In the genomic region with DNA sequence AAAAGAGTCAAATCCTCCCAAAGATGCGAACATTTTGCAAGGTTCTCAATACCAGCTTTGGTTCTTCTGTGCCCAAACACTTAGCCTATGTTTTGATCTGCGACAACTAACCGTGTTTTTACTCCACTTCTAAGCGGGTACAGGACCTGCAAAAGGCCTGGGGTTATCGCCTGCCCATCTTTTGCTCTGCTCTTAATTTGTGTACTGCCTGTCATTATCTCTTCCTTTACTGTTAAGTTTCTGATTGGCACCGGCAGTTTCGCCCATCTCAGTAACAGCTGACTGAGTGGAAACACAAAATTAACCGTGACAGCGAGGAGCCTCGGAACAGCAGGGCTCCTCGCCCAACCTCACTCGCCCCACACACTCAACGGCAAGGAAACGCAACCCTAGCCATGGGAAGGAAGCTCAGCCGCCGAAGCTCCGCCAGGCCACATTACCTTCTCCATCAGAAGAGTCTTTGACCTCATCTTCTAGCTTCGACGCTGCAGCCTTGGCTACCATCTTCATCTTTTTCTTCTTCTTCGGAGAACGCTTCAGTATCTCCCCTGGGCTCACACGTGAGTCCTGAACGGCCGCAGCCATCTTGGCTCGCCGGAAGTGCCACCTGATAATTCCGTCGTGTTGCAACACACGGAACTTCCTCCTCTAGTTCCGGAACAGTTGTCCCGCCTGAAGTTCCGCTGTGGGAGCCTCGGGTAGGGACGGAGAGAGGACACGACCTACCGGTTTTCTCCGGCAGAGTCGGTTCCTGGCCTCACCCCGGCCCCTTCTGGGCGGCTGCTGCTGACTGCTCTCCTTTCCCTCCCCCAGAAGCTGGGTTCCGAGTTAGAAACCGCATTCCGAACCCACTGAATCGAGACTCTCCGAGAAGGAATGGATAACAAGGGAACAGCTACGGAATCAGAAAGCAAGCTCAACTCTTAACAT, we compare ENCODE assay signal across 8 mouse cellular contexts. TPM values are rescaled to one million over a fixed set of nuclear protein-coding genes. Genes with fewer than 3 reads are reported as not detected.
DNase-seq lines count a peak whose midpoint lies in the region; ATAC-seq and TF ChIP-seq lines count a peak whose summit lies in the region.

TSS of gene Rrp15 (minus strand) at position 635 of the 930 bp plus-strand sequence.

- no peak for TF ChIP-seq EP300 in lung, postnatal 0 days (IDR thresholded peaks at IDR 0.05)

- WGBS in hindbrain, embryonic 10.5 days = under 1% methylated on average over 46 of the region's 46 CpGs
- WGBS in lung, postnatal 0 days = under 1% methylated on average over 46 of the region's 46 CpGs

- peaks cover 13% of the 10 kb centered on the region; the same call in 1 of the 2 replicates for H3K36me3 ChIP-seq in hindbrain, embryonic 10.5 days
- H3K36me3 ChIP-seq in lung, postnatal 0 days (ENCODE audit: insufficient read depth, low read length) = no peaks in the 10 kb centered on the region

- peak; percentile 12; the same call in 1 of the 2 replicates for TF ChIP-seq CTCF in lung, postnatal 0 days (IDR thresholded peaks at IDR 0.05)

- H3K4me1 ChIP-seq in hindbrain, embryonic 10.5 days (replicated peaks) = peaks cover 19% of the 10 kb centered on the region
- peaks cover 7% of the 10 kb centered on the region; the same call in 1 of the 2 replicates for H3K4me1 ChIP-seq in lung, postnatal 0 days (ENCODE audit: insufficient read depth, low read depth, low read length)

- H3K4me2 ChIP-seq in lung, postnatal 0 days (replicated peaks; ENCODE audit: low read depth, low read length) = peak within 1 kb of the TSS; percentile 71

- H3K27ac ChIP-seq in hindbrain, embryonic 10.5 days = peak within 1 kb of the TSS; percentile 95
- peak within 1 kb of the TSS; percentile 90 for H3K27ac ChIP-seq in lung, postnatal 0 days (ENCODE audit: low read length)

- peak within 1 kb of the TSS; percentile 81 for H3K4me3 ChIP-seq in hindbrain, embryonic 10.5 days
- peak within 1 kb of the TSS; percentile 81 for H3K4me3 ChIP-seq in lung, postnatal 0 days (ENCODE audit: low read depth, low read length)

- no peaks in the 10 kb centered on the region for H3K27me3 ChIP-seq in hindbrain, embryonic 10.5 days (ENCODE audit: insufficient read depth, poor library complexity, severe bottlenecking)
- no peaks in the 10 kb centered on the region for H3K27me3 ChIP-seq in lung, postnatal 0 days (replicated peaks; ENCODE audit: insufficient read depth, low read length)

- no peaks in the 10 kb centered on the region for H3K9me3 ChIP-seq in hindbrain, embryonic 10.5 days
- no peaks in the 10 kb centered on the region for H3K9me3 ChIP-seq in lung, postnatal 0 days (ENCODE audit: low read length)

- peak; percentile 94 for DNase-seq in MN1 (ENCODE audit: low spot score)
- DNase-seq in cerebellum, adult 9-10 months = peak; percentile 76
- DNase-seq in hindbrain, embryonic 10.5 days (ENCODE audit: low spot score) = peak; percentile 92
- DNase-seq in layer of hippocampus, adult 9-11 months = peak; percentile 58
- peak; percentile 92 for DNase-seq in lung, postnatal 0 days (ENCODE audit: low spot score)
- DNase-seq in ovary, postnatal 14 days (ENCODE audit: low spot score) = peak; percentile 86
- DNase-seq in thymus, postnatal 14 days = peak; percentile 86

- ATAC-seq in frontal cortex, adult (ENCODE audit: low TSS enrichment) = peak; percentile 98
- peak; percentile 96 for ATAC-seq in lung, postnatal 0 days

- H3K9ac ChIP-seq in lung, postnatal 0 days (replicated peaks; ENCODE audit: low read depth) = peak within 1 kb of the TSS; percentile 89

RNA-seq across cellular contexts. Expression of gene Rrp15, which starts in this region (rescaled TPM):
- 63.3 and 77.4 TPM in 2 replicates for polyA plus RNA-seq in hindbrain, embryonic 10.5 days (2016; fragmentation: Nextera tagmentation; extraction: Ambion mirVana)
- 21.8 and 21.9 TPM in 2 replicates for polyA plus RNA-seq in lung, postnatal 0 days (2015; fragmentation: Nextera tagmentation; extraction: Ambion mirVana)

Comparison
In these comparisons a context has a peak if more than half of its experiments do, and no peak if none do; other contexts are left out.
1. Peak in every context shown above with its lines: DNase-seq, ATAC-seq, H3K4me3 ChIP-seq and H3K27ac ChIP-seq.